Mouse (Mus musculus) layer of hippocampus, postnatal 14 days (tissue): ENCODE data around the gene Ccdc69. TPM values are rescaled to one million over a fixed set of nuclear protein-coding genes. Genes with fewer than 3 reads are reported as not detected.

Experiments used
- DNase-seq, 2 experiments: peaks; one replicate each; pipeline ENCODE4 v3.0.0; 2021 to 2022; ENCODE audit warnings: low spot score in 2 of 2, mixed read lengths in 1 of 2
- total RNA-seq, 2 experiments: library from RNA; stranded (reverse); gene quantifications; 2 replicates each; pipeline ENCODE4 v1.2.3; 2021

The Ccdc69 gene
- total RNA-seq, 2 experiments from 2014 or later: not detected

DNA sequence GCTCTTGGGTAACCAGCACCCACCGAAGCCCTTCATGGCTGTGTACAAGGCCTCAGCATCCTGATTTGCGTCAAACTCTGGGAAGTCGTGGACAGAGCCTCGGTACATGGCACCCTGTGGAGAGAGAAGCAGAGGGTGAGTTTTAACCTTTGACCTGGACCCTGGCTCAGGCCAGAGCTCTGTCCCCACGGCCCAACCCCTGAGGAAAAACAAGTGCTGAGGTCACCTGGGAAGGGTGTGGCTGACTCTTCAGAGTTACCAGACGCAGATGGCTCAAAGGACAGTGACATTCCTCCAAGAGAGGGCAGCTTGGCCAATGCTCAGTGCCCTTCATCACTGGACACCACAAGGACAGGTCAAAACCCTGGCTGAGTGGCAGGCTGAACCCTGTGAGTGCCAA, 64.1 kb downstream of the Ccdc69 start:
- DNase-seq: no peak

- DNase-seq: no peak
Measured at GRCm38 (mm10) chr11:55012551-55013521, 65.1 kb downstream of the Ccdc69 start.

- DNase-seq: no peak
Measured at GRCm38 (mm10) chr11:55011440-55011839, 66.5 kb downstream of the Ccdc69 start.

DNA sequence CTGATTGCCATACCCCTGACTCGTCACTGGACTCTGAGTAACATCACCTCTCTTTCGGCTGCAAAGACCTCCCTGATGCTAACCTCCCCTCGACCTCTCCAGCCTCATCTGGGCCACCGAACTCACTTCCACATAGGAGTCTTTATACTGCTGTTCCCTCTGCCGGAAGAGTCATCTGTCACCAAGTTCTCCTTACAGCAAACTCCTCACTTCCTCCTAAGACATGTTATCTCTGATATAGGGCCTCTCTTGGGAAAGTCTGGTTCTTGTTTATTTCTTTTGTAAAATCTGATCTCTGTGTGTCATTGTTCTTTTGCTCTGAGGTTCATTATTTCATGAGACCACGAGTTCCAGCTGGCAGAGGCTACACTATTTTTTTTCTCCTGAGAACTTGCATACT, 69.7 kb downstream of the Ccdc69 start:
- DNase-seq: no peak

DNA sequence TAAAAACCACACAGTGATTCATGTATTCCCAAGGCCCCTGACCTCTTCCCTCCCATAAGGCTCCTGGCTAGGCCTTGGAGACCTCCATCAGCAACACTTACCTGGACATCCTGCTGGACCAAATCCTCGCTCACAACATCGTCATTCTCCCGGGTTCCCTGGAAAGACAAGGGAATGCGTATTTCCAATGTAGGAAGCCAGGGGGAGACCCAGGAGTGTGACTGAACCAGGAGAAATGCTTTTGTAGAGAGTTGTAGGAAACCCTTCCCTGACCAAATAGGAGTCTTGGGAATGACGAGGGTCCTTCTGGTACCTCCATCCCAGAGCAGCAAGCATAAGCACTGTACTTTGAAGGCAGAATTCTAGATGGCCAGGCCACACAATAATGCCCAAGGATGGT, 72.2 kb downstream of the Ccdc69 start:
- no peak for DNase-seq

DNA sequence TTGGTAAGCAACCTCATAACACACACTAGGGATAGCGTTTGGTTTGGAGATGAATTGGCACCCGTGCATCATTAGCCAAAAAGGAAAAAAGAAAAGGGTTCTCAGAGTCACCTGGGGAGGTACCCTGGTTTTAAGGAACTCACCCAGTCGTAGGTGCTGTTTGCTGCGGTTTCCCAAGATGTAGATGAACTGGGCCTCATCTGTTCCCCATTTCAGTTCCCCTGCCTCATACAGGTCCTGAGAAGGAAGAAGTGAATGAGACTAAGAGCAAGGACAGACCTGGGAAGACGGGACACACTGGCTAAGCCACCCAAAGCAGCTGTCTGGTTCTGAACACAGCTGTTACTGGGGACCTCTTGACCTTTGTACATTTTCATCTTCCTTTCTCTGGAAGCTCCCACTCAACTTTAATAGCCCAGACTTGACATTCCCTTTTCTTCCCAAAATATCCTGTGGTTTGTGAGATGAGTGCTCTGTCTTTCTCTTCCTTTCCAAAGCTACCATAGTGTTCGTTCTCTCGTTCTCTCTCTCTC, 72.9 kb downstream of the Ccdc69 start:
- no peak for DNase-seq

Other genes starting within 250 kb of the Ccdc69 start
- 10 to 100 TPM; 28.7 to 29.0 TPM for gene Lyrm7, start 217.2 kb downstream of the Ccdc69 start, total RNA-seq
- 100 to 1,000 TPM; 293 to 310 TPM for gene Hint1, start 211.7 kb downstream of the Ccdc69 start, total RNA-seq
- 1 to 10 TPM; 4.3 to 5.8 TPM for gene Gpx3, start 175.7 kb downstream of the Ccdc69 start, total RNA-seq
- gene Tnip1, start 115.2 kb downstream of the Ccdc69 start, total RNA-seq: 10 to 100 TPM; 34.3 to 34.4 TPM
- 10 to 100 TPM; 90.3 to 93.8 TPM for gene Anxa6, start 44.7 kb downstream of the Ccdc69 start, total RNA-seq
- gene Gm2a, start 20.0 kb upstream of the Ccdc69 start, total RNA-seq: 10 to 100 TPM; 53.7 to 58.5 TPM
- not detected for gene Slc36a3, start 73.6 kb upstream of the Ccdc69 start, total RNA-seq
- under 1 TPM; 0.26 to 0.67 TPM for gene Slc36a2, start 106.9 kb upstream of the Ccdc69 start, total RNA-seq
- 10 to 100 TPM; 60.4 to 63.9 TPM for gene Slc36a1, start 126.2 kb upstream of the Ccdc69 start, total RNA-seq